Mouse (Mus musculus): ENCODE measurements around the gene Kmt5c. TPM values are rescaled to one million over a fixed set of nuclear protein-coding genes. Genes with fewer than 3 reads are reported as not detected.
A peak's percentile ranks its signal among the peaks of the same experiment; 100 is the strongest.

Gene Kmt5c
- polyA plus RNA-seq, 1 experiment from 2014 or later: 67.0 TPM

DNA sequence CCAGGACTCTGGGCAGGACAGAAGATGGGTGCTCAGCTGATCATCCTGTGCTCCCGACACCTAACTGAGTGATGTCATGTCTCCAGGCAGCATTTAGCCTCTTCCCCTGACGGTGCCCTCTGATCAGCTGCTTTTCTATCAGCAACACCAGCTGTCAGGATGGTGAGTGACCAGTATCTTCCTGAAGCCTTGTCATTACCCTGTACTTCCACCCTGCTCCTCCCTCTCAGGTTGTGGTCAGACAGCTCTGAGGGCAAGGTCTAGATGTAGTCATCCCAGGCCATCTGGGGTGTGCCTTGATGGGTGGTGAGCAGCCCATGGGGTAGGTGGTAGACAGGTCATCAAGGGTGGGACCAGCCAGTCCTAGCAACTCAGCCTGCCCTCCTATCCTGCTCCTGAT, 9.3 kb downstream of the Kmt5c start:
- WGBS: 89% methylated on average over 2 of the region's 2 CpGs
- H3K36me3 ChIP-seq (ENCODE audit: control insufficient read depth, insufficient read depth, low read length): peaks cover 27% of the 10 kb centered on the region

GRCm38 (mm10) chr7:4751971-4752820, 12.3 kb downstream of the Kmt5c start:
- Histone ChIP-seq H3K27me3 (ENCODE audit: control insufficient read depth, insufficient read depth, low read length) (no peaks in the 10 kb centered on the region), H3K4me2 (ENCODE audit: low read length) (peak overlapping the region; percentile 50), H3K4me3 (replicated peaks; ENCODE audit: low read depth, low read length) (peak overlapping the region; percentile 28), H3K36me3 (ENCODE audit: control insufficient read depth, insufficient read depth, low read length) (peaks cover 6% of the 10 kb centered on the region; the same call in 1 of the 2 replicates), H3K27ac (replicated peaks; ENCODE audit: low read depth, low read length) (no peak overlapping the region), H3K9me3 (ENCODE audit: control insufficient read depth, low read length) (no peaks in the 10 kb centered on the region), H3K4me1 (ENCODE audit: control insufficient read depth, insufficient read depth, low read length) (peaks cover 14% of the 10 kb centered on the region), H3K9ac (replicated peaks; ENCODE audit: low read length) (no peak overlapping the region)
- 3% methylated on average over 30 of the region's 30 CpGs for WGBS
- peak; percentile 77 for ATAC-seq (ENCODE audit: low FRiP score, low TSS enrichment)
- peak; percentile 48 for DNase-seq

More for the DNA sequence above, 9.3 kb downstream of the Kmt5c start:
- no peaks in the 10 kb centered on the region for H3K27me3 ChIP-seq (ENCODE audit: control insufficient read depth, insufficient read depth, low read length)
- H3K4me3 ChIP-seq (replicated peaks; ENCODE audit: low read depth, low read length): no peak overlapping the region
- H3K27ac ChIP-seq (replicated peaks; ENCODE audit: low read depth, low read length): no peak overlapping the region
- DNase-seq (no peak), ATAC-seq (ENCODE audit: low FRiP score, low TSS enrichment) (no peak)
- no peak overlapping the region for H3K9ac ChIP-seq (replicated peaks; ENCODE audit: low read length)
- no peaks in the 10 kb centered on the region for H3K9me3 ChIP-seq (ENCODE audit: control insufficient read depth, low read length)
- no peak overlapping the region for H3K4me2 ChIP-seq (ENCODE audit: low read length)
- H3K4me1 ChIP-seq (ENCODE audit: control insufficient read depth, insufficient read depth, low read length): peaks cover 14% of the 10 kb centered on the region

DNA sequence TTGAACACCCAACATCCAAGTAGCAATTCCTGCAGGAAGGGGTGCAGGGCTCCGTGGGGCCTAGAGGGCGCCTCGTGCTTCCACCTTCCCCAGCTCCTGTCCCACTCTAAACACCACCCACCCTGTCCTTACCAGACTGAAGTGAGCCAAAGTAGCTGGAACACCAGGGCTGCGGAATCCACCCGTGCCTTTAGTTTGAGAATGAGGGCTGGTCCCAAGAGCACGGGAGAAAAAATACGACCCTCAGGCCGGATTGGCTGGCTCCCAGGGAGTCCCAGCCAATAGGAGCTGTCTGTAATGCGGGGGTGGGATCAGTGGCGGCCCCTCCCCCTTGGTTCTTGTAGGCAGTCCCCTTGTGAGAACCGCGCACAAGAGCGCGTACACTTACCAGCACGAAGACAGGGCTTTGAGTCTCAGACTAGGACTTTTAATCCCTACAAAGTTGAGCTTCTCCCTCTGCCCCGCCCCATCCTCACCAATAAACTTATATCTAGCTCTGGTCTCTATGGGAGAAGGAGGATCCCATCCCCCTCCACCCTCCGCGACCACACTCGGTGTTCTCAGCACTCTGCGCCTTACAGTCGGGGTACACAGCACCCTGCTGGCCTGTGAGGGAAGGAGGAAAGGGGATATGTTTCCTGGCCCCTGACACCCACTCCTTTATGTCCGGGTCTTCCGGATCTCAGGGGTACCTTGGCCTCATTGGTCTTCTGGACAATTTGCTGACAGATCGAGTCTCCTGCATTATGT, 13.1 kb downstream of the Kmt5c start, which contains the start of gene Cox6b2:
Cox6b2 (minus strand) TSS at position 274 of the 750 bp plus-strand sequence.
- H3K9me3 ChIP-seq (ENCODE audit: control insufficient read depth, low read length): no peaks in the 10 kb centered on the region
- peak within 1 kb of the TSS; percentile 28 for H3K4me3 ChIP-seq (replicated peaks; ENCODE audit: low read depth, low read length)
- WGBS: 3% methylated on average over 24 of the region's 24 CpGs
- DNase-seq: peak; percentile 88
- ATAC-seq (ENCODE audit: low FRiP score, low TSS enrichment): peak; percentile 91
- H3K4me2 ChIP-seq (ENCODE audit: low read length): peak within 1 kb of the TSS; percentile 50
- no peak within 1 kb of the TSS for H3K27ac ChIP-seq (replicated peaks; ENCODE audit: low read depth, low read length)
- H3K9ac ChIP-seq (replicated peaks; ENCODE audit: low read length): no peak within 1 kb of the TSS
- H3K27me3 ChIP-seq (ENCODE audit: control insufficient read depth, insufficient read depth, low read length): no peaks in the 10 kb centered on the region
- peaks cover 14% of the 10 kb centered on the region for H3K4me1 ChIP-seq (ENCODE audit: control insufficient read depth, insufficient read depth, low read length)
- H3K36me3 ChIP-seq (ENCODE audit: control insufficient read depth, insufficient read depth, low read length): 0 out of 2 replicates have a peak, but pooled peaks cover 3% of the 10 kb centered on the region

- no peak for ATAC-seq (ENCODE audit: low FRiP score, low TSS enrichment)
- WGBS: 50% methylated on average over 1 of the region's 1 CpGs
- no peak for DNase-seq
Measured at GRCm38 (mm10) chr7:4759670-4760069, 19.8 kb downstream of the Kmt5c start.

GRCm38 (mm10) chr7:4764946-4765710, 25.2 kb downstream of the Kmt5c start:
- Histone ChIP-seq H3K4me2 (ENCODE audit: low read length) (no peak overlapping the region), H3K9ac (replicated peaks; ENCODE audit: low read length) (no peak overlapping the region), H3K9me3 (ENCODE audit: control insufficient read depth, low read length) (no peaks in the 10 kb centered on the region), H3K36me3 (ENCODE audit: control insufficient read depth, insufficient read depth, low read length) (no peaks in the 10 kb centered on the region), H3K4me3 (replicated peaks; ENCODE audit: low read depth, low read length) (no peak overlapping the region), H3K27me3 (ENCODE audit: control insufficient read depth, insufficient read depth, low read length) (no peaks in the 10 kb centered on the region), H3K27ac (replicated peaks; ENCODE audit: low read depth, low read length) (no peak overlapping the region), H3K4me1 (ENCODE audit: control insufficient read depth, insufficient read depth, low read length) (no peaks in the 10 kb centered on the region)
- ATAC-seq (ENCODE audit: low FRiP score, low TSS enrichment) (no peak), DNase-seq (no peak)
- 17% methylated on average over 4 of the region's 4 CpGs for WGBS

More at GRCm38 (mm10) chr7:4759670-4760069, 19.8 kb downstream of the Kmt5c start:
- Histone ChIP-seq H3K27me3 (ENCODE audit: control insufficient read depth, insufficient read depth, low read length) (no peaks in the 10 kb centered on the region), H3K4me1 (ENCODE audit: control insufficient read depth, insufficient read depth, low read length) (no peaks in the 10 kb centered on the region), H3K4me3 (replicated peaks; ENCODE audit: low read depth, low read length) (no peak overlapping the region), H3K27ac (replicated peaks; ENCODE audit: low read depth, low read length) (no peak overlapping the region), H3K36me3 (ENCODE audit: control insufficient read depth, insufficient read depth, low read length) (no peaks in the 10 kb centered on the region), H3K9me3 (ENCODE audit: control insufficient read depth, low read length) (no peaks in the 10 kb centered on the region), H3K4me2 (ENCODE audit: low read length) (no peak overlapping the region), H3K9ac (replicated peaks; ENCODE audit: low read length) (no peak overlapping the region)

- H3K4me1 ChIP-seq (ENCODE audit: control insufficient read depth, insufficient read depth, low read length): no peaks in the 10 kb centered on the region
- DNase-seq (no peak), ATAC-seq (ENCODE audit: low FRiP score, low TSS enrichment) (no peak)
- no peaks in the 10 kb centered on the region for H3K36me3 ChIP-seq (ENCODE audit: control insufficient read depth, insufficient read depth, low read length)
- peaks cover 6% of the 10 kb centered on the region; the same call in 1 of the 2 replicates for H3K27me3 ChIP-seq (ENCODE audit: control insufficient read depth, insufficient read depth, low read length)
- H3K4me2 ChIP-seq (ENCODE audit: low read length): no peak within 1 kb of the TSS
- no peak within 1 kb of the TSS for H3K9ac ChIP-seq (replicated peaks; ENCODE audit: low read length)
- 80% methylated on average over 5 of the region's 5 CpGs for WGBS
- no peak within 1 kb of the TSS for H3K27ac ChIP-seq (replicated peaks; ENCODE audit: low read depth, low read length)
- no peaks in the 10 kb centered on the region for H3K9me3 ChIP-seq (ENCODE audit: control insufficient read depth, low read length)
- no peak within 1 kb of the TSS for H3K4me3 ChIP-seq (replicated peaks; ENCODE audit: low read depth, low read length)
Measured at GRCm38 (mm10) chr7:4771202-4771601, 31.3 kb downstream of the Kmt5c start, which contains the start of gene Fam71e2. Fam71e2 (minus strand) TSS chr7:4771302.

DNA sequence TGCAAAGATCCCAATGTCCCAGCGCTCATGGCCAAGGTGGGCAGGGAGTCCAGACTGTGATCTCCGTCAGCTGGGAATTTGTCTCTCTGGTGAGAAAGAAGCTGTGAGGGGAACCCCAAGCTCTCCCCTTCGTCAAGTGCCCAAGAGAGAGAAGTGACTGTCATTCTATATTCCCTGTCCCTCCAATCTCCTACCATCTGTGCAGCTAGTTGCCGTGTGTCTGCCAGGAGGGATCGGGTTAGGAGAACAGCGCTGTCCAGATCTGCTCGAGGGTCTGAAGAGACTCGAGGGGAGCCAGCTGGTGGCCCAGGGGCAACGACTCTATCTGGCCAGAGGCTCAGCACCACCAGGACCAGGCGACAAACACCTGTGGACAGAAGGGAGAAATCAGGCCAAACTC, 36.2 kb downstream of the Kmt5c start:
- Histone ChIP-seq H3K4me2 (ENCODE audit: low read length) (no peak overlapping the region), H3K9me3 (ENCODE audit: control insufficient read depth, low read length) (no peaks in the 10 kb centered on the region), H3K27me3 (ENCODE audit: control insufficient read depth, insufficient read depth, low read length) (peaks cover 39% of the 10 kb centered on the region), H3K4me3 (replicated peaks; ENCODE audit: low read depth, low read length) (no peak overlapping the region), H3K4me1 (ENCODE audit: control insufficient read depth, insufficient read depth, low read length) (no peaks in the 10 kb centered on the region), H3K36me3 (ENCODE audit: control insufficient read depth, insufficient read depth, low read length) (no peaks in the 10 kb centered on the region), H3K9ac (replicated peaks; ENCODE audit: low read length) (no peak overlapping the region), H3K27ac (replicated peaks; ENCODE audit: low read depth, low read length) (no peak overlapping the region)
- DNase-seq (no peak), ATAC-seq (ENCODE audit: low FRiP score, low TSS enrichment) (no peak)
- 54% methylated on average over 10 of the region's 10 CpGs for WGBS
